19 mouse cellular contexts compared by ENCODE assay signal in the genomic region with DNA sequence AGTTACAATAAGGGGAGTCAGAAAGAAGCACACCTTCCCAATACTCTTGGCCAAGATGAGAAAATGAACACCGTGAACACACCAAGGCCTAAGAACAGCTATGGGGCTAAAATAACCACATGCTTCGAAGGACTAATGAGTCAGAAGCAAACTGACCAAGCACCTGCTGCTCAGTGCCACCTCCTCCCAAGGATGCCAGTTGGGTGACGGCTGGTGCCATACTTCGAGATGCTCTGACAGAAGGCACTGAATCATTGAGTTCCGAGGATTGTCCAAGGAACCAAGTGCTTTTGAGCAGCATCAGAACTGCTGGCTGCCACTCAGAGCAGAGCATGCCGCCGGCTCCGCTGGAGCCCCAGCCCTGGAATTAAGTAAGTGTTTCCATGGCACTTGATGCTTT.
"Had no signal": no experiment of that assay in that cellular context is flagged by ENCODE, and none has a peak within 500 bp of the region (broad histone marks: within the 10 kb centered on the region; RNA-seq: fewer than 3 reads in every experiment).

No protein-coding gene starts in this region.

- H3K4me3 ChIP-seq: midbrain, embryonic 10.5 days; midbrain, embryonic 12.5 days; myocyte; neural tube, embryonic 13.5 days; neural tube, embryonic 15.5 days had no signal

- DNase-seq: lung, adult 18-20 months; lung, embryonic 14.5 days; lung, postnatal 10 days; lung, postnatal 4 days; midbrain, embryonic 14.5 days; retina, postnatal 1 day; right cerebral cortex, adult 18-20 months; right cerebral cortex, postnatal 25 days; right cerebral cortex, postnatal 4 days; spleen, adult 18-20 months; thymus, adult 18-20 months; thymus, postnatal 14 days; thymus, postnatal 36 days had no signal

- H3K27ac ChIP-seq: midbrain, embryonic 10.5 days; midbrain, embryonic 12.5 days; neural tube, embryonic 13.5 days; neural tube, embryonic 15.5 days had no signal

- H3K36me3 ChIP-seq: midbrain, embryonic 10.5 days; midbrain, embryonic 12.5 days; neural tube, embryonic 13.5 days; neural tube, embryonic 15.5 days had no signal

- ATAC-seq: midbrain, embryonic 16.5 days had no signal

- H3K27me3 ChIP-seq: midbrain, embryonic 12.5 days; neural tube, embryonic 13.5 days; neural tube, embryonic 15.5 days had no signal
